Mouse (Mus musculus): Measurements from ENCODE around the gene Ric8a. TPM values are rescaled to one million over a fixed set of nuclear protein-coding genes. Genes with fewer than 3 reads are reported as not detected.

The Ric8a gene
- polyA plus RNA-seq, 1 experiment from 2014 or later: 64.9 TPM

GRCm38 (mm10) chr7:140853386-140853785, 3.4 kb upstream of the Ric8a start:
- ATAC-seq (replicated peaks; ENCODE audit: low FRiP score, low TSS enrichment, low read depth): no peak
- H3K4me2 ChIP-seq (ENCODE audit: low read length): no peak overlapping the region
- WGBS: 85% methylated on average over 9 of the region's 9 CpGs
- H3K9me3 ChIP-seq (ENCODE audit: control insufficient read depth, low read length): no peaks in the 10 kb centered on the region
- no peaks in the 10 kb centered on the region for H3K27me3 ChIP-seq (replicated peaks; ENCODE audit: control insufficient read depth, insufficient read depth, low read length)
- H3K9ac ChIP-seq (ENCODE audit: low read length): no peak overlapping the region
- H3K4me1 ChIP-seq (replicated peaks; ENCODE audit: control insufficient read depth, insufficient read depth, low read length): peaks cover 17% of the 10 kb centered on the region
- H3K4me3 ChIP-seq (ENCODE audit: low read depth, low read length): no peak overlapping the region
- H3K27ac ChIP-seq (ENCODE audit: low read depth): no peak overlapping the region
- DNase-seq (ENCODE audit: low spot score): no peak
- H3K36me3 ChIP-seq (ENCODE audit: control insufficient read depth, insufficient read depth, low read length): peaks cover 34% of the 10 kb centered on the region

GRCm38 (mm10) chr7:140854483-140854882, 2.3 kb upstream of the Ric8a start:
- Histone ChIP-seq H3K9ac (ENCODE audit: low read length) (no peak overlapping the region), H3K27me3 (replicated peaks; ENCODE audit: control insufficient read depth, insufficient read depth, low read length) (no peaks in the 10 kb centered on the region), H3K4me3 (ENCODE audit: low read depth, low read length) (no peak overlapping the region), H3K4me2 (ENCODE audit: low read length) (no peak overlapping the region), H3K36me3 (ENCODE audit: control insufficient read depth, insufficient read depth, low read length) (peaks cover 41% of the 10 kb centered on the region), H3K9me3 (ENCODE audit: control insufficient read depth, low read length) (no peaks in the 10 kb centered on the region), H3K4me1 (replicated peaks; ENCODE audit: control insufficient read depth, insufficient read depth, low read length) (peaks cover 20% of the 10 kb centered on the region), H3K27ac (ENCODE audit: low read depth) (no peak overlapping the region)
- ATAC-seq (replicated peaks; ENCODE audit: low FRiP score, low TSS enrichment, low read depth): no peak
- WGBS: 91% methylated on average over 18 of the region's 18 CpGs
- no peak for DNase-seq (ENCODE audit: low spot score)

DNA sequence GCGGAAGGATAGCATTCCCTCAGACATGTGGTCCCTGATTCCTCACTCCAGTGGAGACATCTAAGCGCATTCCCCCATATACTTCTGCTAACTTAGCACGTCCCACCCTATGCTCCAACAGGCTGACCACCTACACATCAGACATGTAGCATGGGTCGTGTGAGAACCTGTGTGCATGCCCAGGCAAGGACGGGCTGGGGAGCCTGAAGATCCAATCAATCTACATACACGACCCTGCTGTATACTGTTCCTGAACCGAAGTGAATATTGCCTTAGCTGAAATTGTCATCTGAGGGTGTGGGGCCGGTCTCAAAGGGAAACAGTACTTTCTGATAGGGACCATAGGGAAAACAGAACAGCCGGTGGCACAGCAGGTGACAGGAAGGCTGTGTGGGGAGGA, 1.6 kb upstream of the Ric8a start:
- WGBS: 73% methylated on average over 9 of the region's 9 CpGs
- no peaks in the 10 kb centered on the region for H3K9me3 ChIP-seq (ENCODE audit: control insufficient read depth, low read length)
- H3K4me1 ChIP-seq (replicated peaks; ENCODE audit: control insufficient read depth, insufficient read depth, low read length): peaks cover 20% of the 10 kb centered on the region
- no peak overlapping the region for H3K27ac ChIP-seq (ENCODE audit: low read depth)
- H3K4me3 ChIP-seq (ENCODE audit: low read depth, low read length): peak overlapping the region; percentile 75
- H3K9ac ChIP-seq (ENCODE audit: low read length): peak overlapping the region; percentile 89
- ATAC-seq (replicated peaks; ENCODE audit: low FRiP score, low TSS enrichment, low read depth): no peak
- DNase-seq (ENCODE audit: low spot score): no peak
- H3K27me3 ChIP-seq (replicated peaks; ENCODE audit: control insufficient read depth, insufficient read depth, low read length): no peaks in the 10 kb centered on the region
- peaks cover 48% of the 10 kb centered on the region for H3K36me3 ChIP-seq (ENCODE audit: control insufficient read depth, insufficient read depth, low read length)
- H3K4me2 ChIP-seq (ENCODE audit: low read length): peak overlapping the region; percentile 99

DNA sequence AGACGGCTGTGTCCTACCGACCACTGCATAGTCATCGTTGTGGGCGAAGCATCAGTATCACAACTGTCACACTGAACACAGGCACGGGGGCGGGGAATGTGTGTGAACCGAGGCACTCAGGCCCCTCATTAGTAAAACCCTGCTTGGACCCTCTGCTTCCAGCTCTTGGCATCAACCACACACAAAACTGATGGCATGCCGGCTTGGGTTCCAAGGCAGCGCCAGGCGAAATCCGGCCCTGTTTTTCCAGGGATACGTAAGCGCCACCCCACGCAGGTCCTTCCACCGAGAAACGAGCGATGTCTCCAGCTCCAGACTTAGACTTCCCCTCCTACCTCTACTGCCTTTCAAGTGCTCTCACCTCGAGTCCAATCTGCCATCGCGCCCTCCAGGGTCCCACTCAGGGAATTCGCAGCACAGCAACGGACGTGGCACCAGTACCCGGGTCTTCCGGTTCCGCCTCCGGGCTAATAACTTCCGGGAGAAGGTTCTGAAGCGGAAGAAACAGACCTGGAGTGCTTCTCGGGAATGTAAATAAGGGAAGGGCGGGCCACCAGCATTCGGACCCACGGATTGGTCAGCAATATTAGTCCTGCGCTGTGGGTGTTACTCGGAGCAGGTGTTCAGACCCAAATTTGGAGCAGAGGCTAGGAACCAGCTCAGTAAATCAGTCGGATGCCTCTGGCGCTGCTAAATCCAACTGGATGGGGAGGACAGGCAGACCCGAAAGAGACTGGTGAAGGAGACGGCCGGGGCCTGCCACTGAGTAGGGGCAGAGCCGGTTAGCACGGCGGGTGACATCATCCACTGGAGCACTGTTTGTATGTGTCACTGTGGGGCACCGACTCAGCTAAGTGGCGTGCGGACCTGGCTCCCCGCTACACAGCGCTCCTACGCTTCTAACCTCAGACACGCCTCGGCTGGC, 635 bp upstream of the Ric8a start, which contains the start of gene Gm45785:
Gene Gm45785, minus strand, starts transcription at position 472 of the 925 bp plus-strand sequence.
- peak within 1 kb of the TSS; percentile 90 for H3K27ac ChIP-seq (ENCODE audit: low read depth)
- WGBS: 1% methylated on average over 51 of the region's 51 CpGs
- no peaks in the 10 kb centered on the region for H3K9me3 ChIP-seq (ENCODE audit: control insufficient read depth, low read length)
- no peaks in the 10 kb centered on the region for H3K27me3 ChIP-seq (replicated peaks; ENCODE audit: control insufficient read depth, insufficient read depth, low read length)
- peak within 1 kb of the TSS; percentile 75 for H3K4me3 ChIP-seq (ENCODE audit: low read depth, low read length)
- peaks cover 57% of the 10 kb centered on the region for H3K36me3 ChIP-seq (ENCODE audit: control insufficient read depth, insufficient read depth, low read length)
- DNase-seq (ENCODE audit: low spot score) (peak; percentile 92), ATAC-seq (replicated peaks; ENCODE audit: low FRiP score, low TSS enrichment, low read depth) (peak; percentile 79)
- H3K4me1 ChIP-seq (replicated peaks; ENCODE audit: control insufficient read depth, insufficient read depth, low read length): peaks cover 20% of the 10 kb centered on the region
- H3K4me2 ChIP-seq (ENCODE audit: low read length): peak within 1 kb of the TSS; percentile 99
- H3K9ac ChIP-seq (ENCODE audit: low read length): peak within 1 kb of the TSS; percentile 89

- Histone ChIP-seq H3K9ac (ENCODE audit: low read length) (peak within 1 kb of the TSS; percentile 89), H3K4me1 (replicated peaks; ENCODE audit: control insufficient read depth, insufficient read depth, low read length) (peaks cover 20% of the 10 kb centered on the region), H3K4me2 (ENCODE audit: low read length) (peak within 1 kb of the TSS; percentile 99), H3K36me3 (ENCODE audit: control insufficient read depth, insufficient read depth, low read length) (peaks cover 60% of the 10 kb centered on the region), H3K9me3 (ENCODE audit: control insufficient read depth, low read length) (no peaks in the 10 kb centered on the region), H3K4me3 (ENCODE audit: low read depth, low read length) (peak within 1 kb of the TSS; percentile 75), H3K27ac (ENCODE audit: low read depth) (peak within 1 kb of the TSS; percentile 90), H3K27me3 (replicated peaks; ENCODE audit: control insufficient read depth, insufficient read depth, low read length) (no peaks in the 10 kb centered on the region)
- ATAC-seq (replicated peaks; ENCODE audit: low FRiP score, low TSS enrichment, low read depth) (peak; percentile 41), DNase-seq (ENCODE audit: low spot score) (peak; percentile 63)
- WGBS: 34% methylated on average over 40 of the region's 40 CpGs
These were observed 1.1 kb downstream of the Ric8a start, which contains the start of gene Bet1l for GRCm38 (mm10) chr7:140857550-140858505. Gene Bet1l, minus strand, starts transcription at chr7:140857577.

- Histone ChIP-seq H3K9me3 (ENCODE audit: control insufficient read depth, low read length) (no peaks in the 10 kb centered on the region), H3K9ac (ENCODE audit: low read length) (no peak overlapping the region), H3K4me3 (ENCODE audit: low read depth, low read length) (no peak overlapping the region), H3K4me2 (ENCODE audit: low read length) (no peak overlapping the region; the same call in 1 of the 2 replicates), H3K36me3 (ENCODE audit: control insufficient read depth, insufficient read depth, low read length) (peaks cover 60% of the 10 kb centered on the region), H3K27me3 (replicated peaks; ENCODE audit: control insufficient read depth, insufficient read depth, low read length) (no peaks in the 10 kb centered on the region), H3K27ac (ENCODE audit: low read depth) (no peak overlapping the region), H3K4me1 (replicated peaks; ENCODE audit: control insufficient read depth, insufficient read depth, low read length) (peaks cover 20% of the 10 kb centered on the region)
- 93% methylated on average over 8 of the region's 8 CpGs for WGBS
- no peak for ATAC-seq (replicated peaks; ENCODE audit: low FRiP score, low TSS enrichment, low read depth)
- DNase-seq (ENCODE audit: low spot score): no peak
These were observed 2.0 kb downstream of the Ric8a start for GRCm38 (mm10) chr7:140858746-140859145.

- Histone ChIP-seq H3K36me3 (ENCODE audit: control insufficient read depth, insufficient read depth, low read length) (peaks cover 62% of the 10 kb centered on the region), H3K9me3 (ENCODE audit: control insufficient read depth, low read length) (no peaks in the 10 kb centered on the region), H3K27ac (ENCODE audit: low read depth) (no peak overlapping the region), H3K4me1 (replicated peaks; ENCODE audit: control insufficient read depth, insufficient read depth, low read length) (peaks cover 16% of the 10 kb centered on the region), H3K4me2 (ENCODE audit: low read length) (no peak overlapping the region), H3K27me3 (replicated peaks; ENCODE audit: control insufficient read depth, insufficient read depth, low read length) (no peaks in the 10 kb centered on the region), H3K9ac (ENCODE audit: low read length) (no peak overlapping the region), H3K4me3 (ENCODE audit: low read depth, low read length) (no peak overlapping the region)
- no peak for ATAC-seq (replicated peaks; ENCODE audit: low FRiP score, low TSS enrichment, low read depth)
- DNase-seq (ENCODE audit: low spot score): no peak
- WGBS: 78% methylated on average over 6 of the region's 6 CpGs
These were observed 3.2 kb downstream of the Ric8a start for GRCm38 (mm10) chr7:140859997-140860396.

GRCm38 (mm10) chr7:140860728-140861127, 4.0 kb downstream of the Ric8a start:
- Histone ChIP-seq H3K9ac (ENCODE audit: low read length) (no peak overlapping the region), H3K27ac (ENCODE audit: low read depth) (no peak overlapping the region), H3K27me3 (replicated peaks; ENCODE audit: control insufficient read depth, insufficient read depth, low read length) (no peaks in the 10 kb centered on the region), H3K36me3 (ENCODE audit: control insufficient read depth, insufficient read depth, low read length) (peaks cover 68% of the 10 kb centered on the region), H3K9me3 (ENCODE audit: control insufficient read depth, low read length) (no peaks in the 10 kb centered on the region), H3K4me1 (replicated peaks; ENCODE audit: control insufficient read depth, insufficient read depth, low read length) (peaks cover 10% of the 10 kb centered on the region), H3K4me3 (ENCODE audit: low read depth, low read length) (no peak overlapping the region), H3K4me2 (ENCODE audit: low read length) (no peak overlapping the region)
- no peak for DNase-seq (ENCODE audit: low spot score)
- 90% methylated on average over 5 of the region's 5 CpGs for WGBS
- ATAC-seq (replicated peaks; ENCODE audit: low FRiP score, low TSS enrichment, low read depth): no peak

Measured in intestine, embryonic 14.5 days (tissue).